Comparison of ENCODE assay signal across 7 mouse cellular contexts in genomic region chr2:121621262-121622163, GRCm38 (mm10).
DNase-seq lines count a peak whose midpoint lies in the region; ATAC-seq and TF ChIP-seq lines count a peak whose summit lies in the region.

No protein-coding gene starts in this region.

- no peak overlapping the region for H3K4me3 ChIP-seq in C2C12 (ENCODE audit: insufficient read depth, poor library complexity, severe bottlenecking)
- no peak overlapping the region for H3K4me3 ChIP-seq in forebrain, embryonic 10.5 days

- H3K4me1 ChIP-seq in forebrain, embryonic 10.5 days: peaks cover 30% of the 10 kb centered on the region

- H3K36me3 ChIP-seq in C2C12 (ENCODE audit: control insufficient read depth, insufficient read depth): no peaks in the 10 kb centered on the region
- H3K36me3 ChIP-seq in forebrain, embryonic 10.5 days (replicated peaks): no peaks in the 10 kb centered on the region

- no peaks in the 10 kb centered on the region for H3K9me3 ChIP-seq in forebrain, embryonic 10.5 days

- no peak overlapping the region for H3ac ChIP-seq in C2C12 (ENCODE audit: control insufficient read depth, insufficient read length, low read depth)

- H3K27ac ChIP-seq in forebrain, embryonic 10.5 days: peak overlapping the region; percentile 75

- 55% methylated on average over 13 of the region's 13 CpGs for WGBS in forebrain, embryonic 10.5 days

- no peaks in the 10 kb centered on the region for H3K79me2 ChIP-seq in C2C12 (ENCODE audit: control insufficient read depth, insufficient read depth)

- no peak for TF ChIP-seq CTCF in C2C12 (IDR thresholded peaks at IDR 0.05; ENCODE audit: control insufficient read depth, insufficient read depth, insufficient read length)

- peak; percentile 57 for DNase-seq in ZHBTc4 (ENCODE audit: low read depth, low spot score)
- peak; percentile 71 for DNase-seq in forebrain, embryonic 10.5 days (ENCODE audit: extremely low spot score, low spot score)
- DNase-seq in left cerebral cortex, postnatal 25 days (ENCODE audit: low spot score in 2 of 2): peak; percentile 50 to 83
- no peak for DNase-seq in spleen, postnatal 10 days (ENCODE audit: low spot score in 2 of 2)
- no peak for DNase-seq in gastrocnemius, postnatal 4 days (ENCODE audit: low spot score in 2 of 2)

- no peaks in the 10 kb centered on the region for H3K79me3 ChIP-seq in C2C12 (ENCODE audit: low read depth)

- no peak for ATAC-seq in erythroblast, adult 5-6 weeks (replicated peaks; ENCODE audit: low FRiP score, poor library complexity, severe bottlenecking)

- intact Hi-C loops in left cerebral cortex, postnatal 25 days (cut with DNase I): no loop called here

- no peaks in the 10 kb centered on the region for H3K27me3 ChIP-seq in C2C12 (ENCODE audit: control insufficient read depth, insufficient read depth, insufficient read length)
- no peaks in the 10 kb centered on the region for H3K27me3 ChIP-seq in forebrain, embryonic 10.5 days (ENCODE audit: poor library complexity, severe bottlenecking)

TF ChIP-seq in C2C12, 6 proteins besides CTCF, POLR2A, EP300 and RAD21:
- TF ChIP-seq MAX (IDR thresholded peaks at IDR 0.05) (peak; percentile 77), MYOG (IDR thresholded peaks at IDR 0.05; ENCODE audit: control insufficient read depth, extremely low read depth, insufficient read length) (no peak), CEBPB (IDR thresholded peaks at IDR 0.05; ENCODE audit: low read depth) (peak; percentile 76), MYOD1 (IDR thresholded peaks at IDR 0.05; ENCODE audit: control insufficient read depth, insufficient read length, low read depth) (peak; percentile 56), USF1 (IDR thresholded peaks at IDR 0.05; ENCODE audit: low read depth) (peak; percentile 47), FOSL1 (IDR thresholded peaks at IDR 0.05; ENCODE audit: insufficient read depth, low read length, poor library complexity, severe bottlenecking) (peak; percentile 64)

Comparison
In these comparisons a context has a peak if more than half of its experiments do, and no peak if none do; other contexts are left out.
1. DNase-seq: peak in ZHBTc4 (single experiment), forebrain, embryonic 10.5 days (single experiment) and left cerebral cortex, postnatal 25 days (2 of 2); none in spleen, postnatal 10 days (0 of 2) and gastrocnemius, postnatal 4 days (0 of 2).